In the genomic region with DNA sequence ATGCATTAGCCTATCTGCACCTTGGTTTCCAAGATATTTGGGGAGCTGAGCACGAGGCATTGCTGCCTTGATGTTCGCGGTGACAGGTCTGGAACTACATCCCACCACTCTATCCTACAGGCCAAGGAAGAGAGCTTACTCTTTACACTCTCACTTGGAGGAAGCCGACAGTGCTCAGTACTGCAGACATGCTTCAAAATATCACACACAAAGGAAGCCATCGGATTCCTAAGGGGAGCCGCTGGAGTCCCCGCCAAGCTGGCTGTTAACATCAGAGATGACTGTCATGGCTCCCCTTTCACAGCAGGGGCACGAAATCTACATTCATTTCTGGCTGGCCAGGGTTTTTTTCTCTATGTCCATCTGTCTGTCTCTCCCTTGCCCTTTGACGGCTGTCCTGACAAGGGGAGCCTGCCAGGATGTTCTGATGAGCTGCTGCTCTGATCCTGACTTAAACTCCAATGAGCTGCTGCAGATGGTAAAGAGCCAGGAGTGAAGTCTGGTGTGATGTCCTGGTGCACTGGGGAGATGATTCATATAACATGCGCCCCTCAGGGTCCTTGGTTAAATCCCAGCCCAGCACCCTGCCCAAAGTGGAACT, we compare ENCODE assay signal across 15 mouse cellular contexts.
"Had no signal": no experiment of that assay in that cellular context is flagged by ENCODE, and none has a peak within 500 bp of the region (broad histone marks: within the 10 kb centered on the region; RNA-seq: fewer than 3 reads in every experiment).

No protein-coding gene starts in this region.

- H3K27ac ChIP-seq: kidney, embryonic 15.5 days; limb, embryonic 12.5 days; liver, embryonic 13.5 days; midbrain, embryonic 10.5 days; neural tube, embryonic 15.5 days; stomach, postnatal 0 days had no signal

- H3K4me1 ChIP-seq: liver, embryonic 13.5 days; midbrain, embryonic 10.5 days; neural tube, embryonic 15.5 days had no signal

- H3K9ac ChIP-seq: kidney, embryonic 15.5 days; limb, embryonic 12.5 days; liver, embryonic 13.5 days; liver, postnatal 0 days; neural tube, embryonic 15.5 days had no signal

- H3K27me3 ChIP-seq: kidney, embryonic 15.5 days; limb, embryonic 12.5 days; liver, embryonic 13.5 days; neural tube, embryonic 15.5 days had no signal

- DNase-seq: kidney, adult 18-20 months; kidney, postnatal 14 days; liver; liver, embryonic 13.5 days; liver, postnatal 0 days; midbrain, embryonic 14.5 days; right cerebral cortex, adult 18-20 months; thymus, adult 2 months; thymus, postnatal 25 days had no signal

- H3K36me3 ChIP-seq: kidney, embryonic 15.5 days; limb, embryonic 12.5 days; liver, embryonic 13.5 days; midbrain, embryonic 10.5 days; neural tube, embryonic 15.5 days had no signal

- H3K4me2 ChIP-seq: kidney, embryonic 15.5 days; limb, embryonic 12.5 days; liver, embryonic 13.5 days; neural tube, embryonic 15.5 days had no signal

- H3K9me3 ChIP-seq: kidney, embryonic 15.5 days; limb, embryonic 12.5 days; liver, embryonic 13.5 days; midbrain, embryonic 10.5 days; neural tube, embryonic 15.5 days had no signal

- ATAC-seq: liver, postnatal 0 days had no signal

- H3K4me3 ChIP-seq: kidney, embryonic 15.5 days; limb, embryonic 12.5 days; liver, embryonic 13.5 days; midbrain, embryonic 10.5 days; myocyte; neural tube, embryonic 15.5 days had no signal
